Mouse (Mus musculus) neural tube, embryonic 11.5 days (tissue): ENCODE results near the gene Milr1. TPM values are rescaled to one million over a fixed set of nuclear protein-coding genes. Genes with fewer than 3 reads are reported as not detected.

ENCODE experiments used
- ATAC-seq: fragments of 200-750 bp; cut with Nextera tagmentation; 2 replicates; pipeline ENCODE4 v1.8.0; 2017; ENCODE audit warnings: moderate number of reproducible peaks, mild to moderate bottlenecking, moderate TSS enrichment, moderate library complexity; ENCODE audit not compliant: insufficient read depth, low FRiP score, low TSS enrichment
- DNase-seq: peaks from one replicate; pipeline ENCODE4 v3.0.0-alpha.2; 2015; ENCODE audit warnings: low spot score
- H3K27ac ChIP-seq: fragments of 300-500 bp; sonication (generic); 2 replicates; pipeline ENCODE4 v1.5.1; 2014; ENCODE audit warnings: low read depth, mild to moderate bottlenecking, low read length
- H3K27me3 ChIP-seq: fragments of 300-500 bp; sonication (generic); 2 replicates; pipeline ENCODE4 v1.6.1; 2014; ENCODE audit warnings: mild to moderate bottlenecking, low read length, mixed read lengths; ENCODE audit not compliant: control insufficient read depth, insufficient read depth
- H3K36me3 ChIP-seq: fragments of 300-500 bp; sonication (generic); 2 replicates; pipeline ENCODE4 v1.6.1; 2014; ENCODE audit warnings: mild to moderate bottlenecking, low read length, moderate library complexity, mixed read lengths; ENCODE audit not compliant: control insufficient read depth, insufficient read depth
- H3K4me1 ChIP-seq: fragments of 300-500 bp; sonication (generic); 2 replicates; pipeline ENCODE4 v1.6.1; 2014; ENCODE audit warnings: low read length, mixed read lengths; ENCODE audit not compliant: control insufficient read depth, insufficient read depth
- H3K4me2 ChIP-seq: fragments of 300-500 bp; sonication (generic); 2 replicates; pipeline ENCODE4 v1.6.1; 2014; ENCODE audit warnings: low read depth, mild to moderate bottlenecking, moderate library complexity
- H3K4me3 ChIP-seq: fragments of 300-500 bp; sonication (generic); 2 replicates; pipeline ENCODE4 v1.5.1; 2014; ENCODE audit warnings: low read depth, low read length
- H3K9ac ChIP-seq: fragments of 300-500 bp; sonication (generic); 2 replicates; pipeline ENCODE4 v1.6.1; 2014; ENCODE audit warnings: mild to moderate bottlenecking, low read length
- H3K9me3 ChIP-seq: fragments of 300-500 bp; sonication (generic); 2 replicates; pipeline ENCODE4 v1.6.1; 2016; ENCODE audit warnings: low read length; ENCODE audit not compliant: control insufficient read depth
- WGBS: fragments of 180-500 bp; shearing (Covaris S2); extraction: QIAGEN DNeasy Blood & Tissue Kit; methylation state at CpG from one replicate; pipeline ENCODE4 v1.1.7; 2014; 5-methylcytosine and 5-hydroxymethylcytosine counted together
- polyA plus RNA-seq: library from polyadenylated mRNA; unstranded; fragments of >200 nt; fragmentation: Nextera tagmentation; extraction: Ambion mirVana; gene quantifications from 2 replicates; pipeline ENCODE4 v1.2.1, GENCODE M21; 2014

The Milr1 gene
- polyA plus RNA-seq, 1 experiment from 2014 or later = 0.61 TPM

- Histone ChIP-seq H3K4me3 (no peak overlapping the region), H3K9me3 (no peaks in the 10 kb centered on the region), H3K9ac (no peak overlapping the region), H3K36me3 (no peaks in the 10 kb centered on the region), H3K4me1 (no peaks in the 10 kb centered on the region), H3K27me3 (no peaks in the 10 kb centered on the region), H3K4me2 (no peak overlapping the region), H3K27ac (no peak overlapping the region)
- 95% methylated on average over 5 of the region's 5 CpGs for WGBS
- ATAC-seq = no peak
- DNase-seq = no peak
These were observed 9.5 kb downstream of the Milr1 start for GRCm38 (mm10) chr11:106760511-106760910.

DNA sequence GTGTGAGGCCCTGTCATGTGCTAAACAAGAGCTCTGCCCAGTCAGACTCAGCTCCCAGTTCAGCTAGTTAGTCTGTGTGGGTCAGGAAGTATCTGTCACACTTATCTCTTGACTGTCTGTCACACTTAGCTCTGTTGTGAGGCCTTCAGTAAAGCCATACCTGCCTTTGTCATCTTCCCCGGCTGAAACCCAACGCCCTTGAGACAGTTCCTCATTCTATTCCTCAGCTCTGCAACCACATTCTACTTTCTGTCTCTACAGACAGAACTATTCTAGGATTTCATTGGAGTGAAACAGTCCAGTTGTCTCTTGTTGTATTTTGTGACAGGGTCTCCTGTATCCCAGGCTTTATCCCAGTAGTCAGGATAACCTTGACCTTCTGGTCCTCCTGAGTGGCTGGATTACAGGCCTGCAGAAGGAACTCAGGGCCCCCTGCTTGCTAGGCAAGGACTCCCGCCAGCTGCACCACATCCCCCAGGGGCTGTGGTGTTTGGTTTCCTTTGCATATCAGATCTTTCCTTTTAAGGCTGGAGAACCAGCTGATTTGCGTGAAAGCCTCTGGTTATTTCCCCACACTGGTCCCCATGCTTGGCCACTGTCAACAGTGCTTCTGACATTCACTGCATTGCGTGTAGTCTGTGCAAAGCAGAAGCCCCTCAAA lies 11.2 kb downstream of the Milr1 start:
- Histone ChIP-seq H3K4me3 (no peak overlapping the region), H3K4me2 (no peak overlapping the region), H3K36me3 (peaks cover 4% of the 10 kb centered on the region; the same call in 1 of the 2 replicates), H3K4me1 (no peaks in the 10 kb centered on the region), H3K27me3 (no peaks in the 10 kb centered on the region), H3K27ac (0 out of 2 replicates have a peak overlapping the region, but pooled peaks have one; percentile 21), H3K9me3 (no peaks in the 10 kb centered on the region), H3K9ac (no peak overlapping the region)
- ATAC-seq (no peak), DNase-seq (no peak)
- 57% methylated on average over 5 of the region's 5 CpGs for WGBS

- no peak for DNase-seq
- no peak overlapping the region for H3K27ac ChIP-seq
- peaks cover 7% of the 10 kb centered on the region for H3K36me3 ChIP-seq
- H3K4me2 ChIP-seq = no peak overlapping the region
- H3K4me3 ChIP-seq = no peak overlapping the region
- H3K9ac ChIP-seq = no peak overlapping the region
- H3K27me3 ChIP-seq = no peaks in the 10 kb centered on the region
- H3K9me3 ChIP-seq = no peaks in the 10 kb centered on the region
- no peaks in the 10 kb centered on the region for H3K4me1 ChIP-seq
- ATAC-seq = no peak
- WGBS = 90% methylated on average over 8 of the region's 9 CpGs
These were observed 11.8 kb downstream of the Milr1 start for GRCm38 (mm10) chr11:106762800-106763185.

GRCm38 (mm10) chr11:106766611-106767162 lies 15.7 kb downstream of the Milr1 start:
- WGBS = 94% methylated on average over 4 of the region's 4 CpGs
- Histone ChIP-seq H3K9me3 (no peaks in the 10 kb centered on the region), H3K36me3 (peaks cover 21% of the 10 kb centered on the region)

GRCm38 (mm10) chr11:106767516-106767915 lies 16.5 kb downstream of the Milr1 start:
- DNase-seq (no peak), ATAC-seq (no peak)
- Histone ChIP-seq H3K4me1 (no peaks in the 10 kb centered on the region), H3K4me3 (no peak overlapping the region), H3K27me3 (no peaks in the 10 kb centered on the region), H3K9ac (no peak overlapping the region), H3K4me2 (no peak overlapping the region), H3K27ac (no peak overlapping the region), H3K9me3 (no peaks in the 10 kb centered on the region), H3K36me3 (peaks cover 21% of the 10 kb centered on the region)
- WGBS = 93% methylated on average over 4 of the region's 4 CpGs

More at GRCm38 (mm10) chr11:106766611-106767162, 15.7 kb downstream of the Milr1 start:
- H3K4me2 ChIP-seq = no peak overlapping the region
- no peaks in the 10 kb centered on the region for H3K4me1 ChIP-seq
- no peak overlapping the region for H3K9ac ChIP-seq
- no peak overlapping the region for H3K27ac ChIP-seq
- no peak for DNase-seq
- H3K4me3 ChIP-seq = no peak overlapping the region
- no peaks in the 10 kb centered on the region for H3K27me3 ChIP-seq
- ATAC-seq = no peak

GRCm38 (mm10) chr11:106770195-106770974 lies 19.4 kb downstream of the Milr1 start:
- Histone ChIP-seq H3K4me1 (no peaks in the 10 kb centered on the region), H3K27ac (no peak overlapping the region), H3K36me3 (peaks cover 21% of the 10 kb centered on the region), H3K4me2 (no peak overlapping the region), H3K27me3 (no peaks in the 10 kb centered on the region), H3K9me3 (no peaks in the 10 kb centered on the region), H3K4me3 (no peak overlapping the region), H3K9ac (no peak overlapping the region)
- WGBS = 97% methylated on average over 9 of the region's 9 CpGs
- ATAC-seq = no peak
- DNase-seq = no peak

DNA sequence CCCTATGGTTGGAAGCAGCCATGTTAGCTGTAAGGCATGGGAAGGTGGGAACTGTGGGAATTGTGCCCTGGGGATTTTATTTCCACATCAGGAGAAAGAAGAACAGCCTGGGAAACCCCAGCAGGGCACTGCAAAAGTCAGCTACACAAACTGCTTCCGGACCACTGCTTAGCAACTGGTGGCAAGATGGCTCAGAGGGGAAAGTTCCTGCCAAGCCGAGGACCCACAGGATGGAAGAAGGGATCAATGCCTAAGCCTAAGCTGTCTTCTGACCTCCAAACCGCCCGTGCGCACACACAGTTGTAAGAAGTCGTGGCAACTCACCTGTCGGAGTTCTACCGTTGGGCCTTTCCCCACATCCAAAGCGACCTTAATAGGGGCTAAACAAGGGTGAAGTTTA lies 22.0 kb downstream of the Milr1 start:
- no peak overlapping the region for H3K4me2 ChIP-seq
- ATAC-seq = no peak
- 92% methylated on average over 9 of the region's 9 CpGs for WGBS
- no peaks in the 10 kb centered on the region for H3K4me1 ChIP-seq
- H3K27me3 ChIP-seq = no peaks in the 10 kb centered on the region
- DNase-seq = no peak
- H3K27ac ChIP-seq = no peak overlapping the region
- no peaks in the 10 kb centered on the region for H3K9me3 ChIP-seq
- H3K9ac ChIP-seq = no peak overlapping the region
- H3K36me3 ChIP-seq = peaks cover 11% of the 10 kb centered on the region
- H3K4me3 ChIP-seq = no peak overlapping the region

GRCm38 (mm10) chr11:106776960-106777359 lies 25.9 kb downstream of the Milr1 start:
- WGBS = 95% methylated on average over 4 of the region's 4 CpGs
- no peak overlapping the region for H3K27ac ChIP-seq
- no peak overlapping the region for H3K9ac ChIP-seq
- DNase-seq = no peak
- no peaks in the 10 kb centered on the region for H3K4me1 ChIP-seq
- no peak overlapping the region for H3K4me2 ChIP-seq
- H3K27me3 ChIP-seq = no peaks in the 10 kb centered on the region
- peaks cover 3% of the 10 kb centered on the region for H3K36me3 ChIP-seq
- no peak overlapping the region for H3K4me3 ChIP-seq
- no peaks in the 10 kb centered on the region for H3K9me3 ChIP-seq
- ATAC-seq = no peak
